Mouse (Mus musculus) cerebellum, adult 2 months (tissue): ENCODE results near the gene Hdac7.
A peak's percentile ranks its signal among the peaks of the same experiment; 100 is the strongest.

ENCODE experiments used
- CTCF ChIP-seq: fragments of 200-500 bp; IDR thresholded peaks from 2 replicates; pipeline ENCODE4 v1.5.1; 2011; ENCODE audit warnings: low read depth, mild to moderate bottlenecking, control low read depth, low read length, moderate library complexity, borderline replicate concordance; ENCODE audit not compliant: insufficient read depth
- POLR2A ChIP-seq: fragments of 200-500 bp; IDR thresholded peaks from 2 replicates; pipeline ENCODE4 v1.6.1; 2011; ENCODE audit warnings: low read length, control low read depth, borderline replicate concordance; ENCODE audit not compliant: insufficient read depth

GRCm38 (mm10) chr15:97794268-97794667 is 50.0 kb downstream of the Hdac7 start:
- TF ChIP-seq POLR2A (no peak), CTCF (peak; percentile 28; the same call in 1 of the 2 replicates)
